In genomic region chr4:156109570-156110331, GRCm38 (mm10) we compare ENCODE assay signal across 7 mouse cellular contexts. TPM values are rescaled to one million over a fixed set of nuclear protein-coding genes. Genes with fewer than 3 reads are reported as not detected.
DNase-seq lines count a peak whose midpoint lies in the region; ATAC-seq lines count a peak whose summit lies in the region.

TSS of gene 9430015G10Rik (plus strand) at chr4:156109982.

- H3K4me2 ChIP-seq in embryonic facial prominence, embryonic 11.5 days (ENCODE audit: low read depth, low read length) = peak within 1 kb of the TSS; percentile 48
- peak within 1 kb of the TSS; percentile 68 for H3K4me2 ChIP-seq in midbrain, embryonic 13.5 days (replicated peaks)

- peak within 1 kb of the TSS; percentile 87 for H3K4me3 ChIP-seq in embryonic facial prominence, embryonic 11.5 days (ENCODE audit: low read depth, low read length)
- H3K4me3 ChIP-seq in limb, embryonic 10.5 days = peak within 1 kb of the TSS; percentile 88
- peak within 1 kb of the TSS; percentile 76 for H3K4me3 ChIP-seq in midbrain, embryonic 13.5 days (replicated peaks)

- ATAC-seq in embryonic facial prominence, embryonic 11.5 days (replicated peaks; ENCODE audit: insufficient number of reproducible peaks, low FRiP score, low TSS enrichment, low read depth) = peak; percentile 99
- ATAC-seq in granulocyte monocyte progenitor cell, adult 5-6 weeks (replicated peaks; ENCODE audit: poor library complexity, severe bottlenecking) = peak; percentile 94
- peak; percentile 99 for ATAC-seq in midbrain, embryonic 13.5 days

- H3K27ac ChIP-seq in embryonic facial prominence, embryonic 11.5 days (replicated peaks; ENCODE audit: low read depth, low read length) = peak within 1 kb of the TSS; percentile 89
- H3K27ac ChIP-seq in limb, embryonic 10.5 days = peak within 1 kb of the TSS; percentile 95
- peak within 1 kb of the TSS; percentile 86 for H3K27ac ChIP-seq in midbrain, embryonic 13.5 days

- WGBS in embryonic facial prominence, embryonic 11.5 days = under 1% methylated on average over 60 of the region's 60 CpGs
- under 1% methylated on average over 60 of the region's 60 CpGs for WGBS in limb, embryonic 10.5 days
- under 1% methylated on average over 60 of the region's 60 CpGs for WGBS in midbrain, embryonic 13.5 days

- no peaks in the 10 kb centered on the region for H3K27me3 ChIP-seq in embryonic facial prominence, embryonic 11.5 days (ENCODE audit: control insufficient read depth, insufficient read depth, low read length)
- H3K27me3 ChIP-seq in limb, embryonic 10.5 days (ENCODE audit: low read depth, poor library complexity, severe bottlenecking) = no peaks in the 10 kb centered on the region
- no peaks in the 10 kb centered on the region for H3K27me3 ChIP-seq in midbrain, embryonic 13.5 days

- H3K9ac ChIP-seq in embryonic facial prominence, embryonic 11.5 days (replicated peaks; ENCODE audit: low read length) = peak within 1 kb of the TSS; percentile 94
- H3K9ac ChIP-seq in midbrain, embryonic 13.5 days (replicated peaks) = peak within 1 kb of the TSS; percentile 87

- H3K36me3 ChIP-seq in embryonic facial prominence, embryonic 11.5 days (replicated peaks; ENCODE audit: control insufficient read depth, insufficient read depth, low read depth, low read length) = no peaks in the 10 kb centered on the region
- H3K36me3 ChIP-seq in limb, embryonic 10.5 days = peaks cover 21% of the 10 kb centered on the region
- no peaks in the 10 kb centered on the region for H3K36me3 ChIP-seq in midbrain, embryonic 13.5 days

- no peaks in the 10 kb centered on the region for H3K4me1 ChIP-seq in embryonic facial prominence, embryonic 11.5 days (ENCODE audit: control insufficient read depth, insufficient read depth, low read length)
- 0 out of 2 replicates have a peak, but pooled peaks cover 6% of the 10 kb centered on the region for H3K4me1 ChIP-seq in limb, embryonic 10.5 days
- peaks cover 12% of the 10 kb centered on the region for H3K4me1 ChIP-seq in midbrain, embryonic 13.5 days (replicated peaks)

- DNase-seq in adrenal gland, postnatal 14 days = peak; percentile 98
- DNase-seq in embryonic facial prominence, embryonic 11.5 days (ENCODE audit: low spot score) = peak; percentile 99
- DNase-seq in kidney, adult 11 months = peak; percentile 98
- DNase-seq in limb, embryonic 10.5 days (ENCODE audit: low spot score) = peak; percentile 97
- DNase-seq in spleen, adult 12 weeks (ENCODE audit: low spot score) = peak; percentile 98

- no peaks in the 10 kb centered on the region for H3K9me3 ChIP-seq in embryonic facial prominence, embryonic 11.5 days (replicated peaks; ENCODE audit: control insufficient read depth, low read length)
- no peaks in the 10 kb centered on the region for H3K9me3 ChIP-seq in limb, embryonic 10.5 days (replicated peaks)
- no peaks in the 10 kb centered on the region for H3K9me3 ChIP-seq in midbrain, embryonic 13.5 days

RNA-seq across cellular contexts. Expression of gene 9430015G10Rik, which starts in this region (rescaled TPM):
- total RNA-seq in adrenal gland, postnatal 14 days (2021) = 10.4 and 12.7 TPM in 2 replicates
- 47.4 and 48.7 TPM in 2 replicates for polyA plus RNA-seq in embryonic facial prominence, embryonic 11.5 days (2014; fragmentation: Nextera tagmentation; extraction: Ambion mirVana)
- total RNA-seq in granulocyte monocyte progenitor cell, adult 5-6 weeks (2014; fragmentation: Nextera tagmentation) = 32.2 and 43.0 TPM in 2 replicates
- total RNA-seq in granulocyte monocyte progenitor cell, adult 5-6 weeks (2017) = 24.7 and 32.8 TPM in 2 replicates
- 76.0 and 78.5 TPM in 2 replicates for polyA plus RNA-seq in limb, embryonic 10.5 days (2016; fragmentation: Nextera tagmentation; extraction: Ambion mirVana)
- 36.6 and 40.6 TPM in 2 replicates for polyA plus RNA-seq in midbrain, embryonic 13.5 days (2015; fragmentation: Nextera tagmentation; extraction: Ambion mirVana)

Comparison
In these comparisons a context has a peak if more than half of its experiments do, and no peak if none do; other contexts are left out.
1. Peak in every context shown above with its lines: DNase-seq, ATAC-seq, H3K4me3 ChIP-seq and H3K27ac ChIP-seq.